Mouse (Mus musculus) heart, adult 8-10 months (tissue): ENCODE results near the gene Gm20388. TPM values are rescaled to one million over a fixed set of nuclear protein-coding genes. Genes with fewer than 3 reads are reported as not detected.

Experiments used
- DNase-seq: peaks from one replicate; pipeline ENCODE4 v3.0.0; 2022; ENCODE audit warnings: low spot score
- total RNA-seq, 4 experiments: library from RNA; stranded (reverse); gene quantifications; 2 replicates each; pipeline ENCODE4 v1.2.4; 2022

Gene Gm20388
- total RNA-seq, 4 experiments from 2014 or later, result 4.2 to 6.7 TPM; not detected in 2

GRCm38 (mm10) chr8:120470170-120470569, 559.5 kb downstream of the Gm20388 start:
- no peak for DNase-seq

- no peak for DNase-seq
Observed at GRCm38 (mm10) chr8:120471166-120471565, 560.5 kb downstream of the Gm20388 start.

GRCm38 (mm10) chr8:120471752-120472151, 561.1 kb downstream of the Gm20388 start:
- DNase-seq, result no peak

DNA sequence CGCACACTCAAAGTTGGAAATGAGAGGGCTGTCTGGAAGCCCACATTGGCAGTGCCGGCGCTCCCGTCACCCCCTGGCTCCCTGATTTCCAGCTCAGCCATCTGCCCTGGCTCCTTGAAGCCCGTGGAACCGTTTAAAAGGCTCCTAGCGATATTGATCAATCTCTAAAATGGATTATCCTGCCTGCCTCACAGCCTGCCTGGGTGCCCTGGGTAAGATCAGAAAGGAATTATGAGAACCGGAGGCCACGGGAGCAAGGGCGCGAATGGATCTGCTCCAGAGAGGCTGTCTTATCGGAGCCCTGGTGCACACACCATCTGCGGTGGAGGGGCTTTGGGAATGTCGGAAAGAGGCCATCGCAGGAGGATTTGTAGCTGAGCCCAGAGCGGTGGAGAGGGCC, 561.6 kb downstream of the Gm20388 start:
- DNase-seq, result no peak

DNA sequence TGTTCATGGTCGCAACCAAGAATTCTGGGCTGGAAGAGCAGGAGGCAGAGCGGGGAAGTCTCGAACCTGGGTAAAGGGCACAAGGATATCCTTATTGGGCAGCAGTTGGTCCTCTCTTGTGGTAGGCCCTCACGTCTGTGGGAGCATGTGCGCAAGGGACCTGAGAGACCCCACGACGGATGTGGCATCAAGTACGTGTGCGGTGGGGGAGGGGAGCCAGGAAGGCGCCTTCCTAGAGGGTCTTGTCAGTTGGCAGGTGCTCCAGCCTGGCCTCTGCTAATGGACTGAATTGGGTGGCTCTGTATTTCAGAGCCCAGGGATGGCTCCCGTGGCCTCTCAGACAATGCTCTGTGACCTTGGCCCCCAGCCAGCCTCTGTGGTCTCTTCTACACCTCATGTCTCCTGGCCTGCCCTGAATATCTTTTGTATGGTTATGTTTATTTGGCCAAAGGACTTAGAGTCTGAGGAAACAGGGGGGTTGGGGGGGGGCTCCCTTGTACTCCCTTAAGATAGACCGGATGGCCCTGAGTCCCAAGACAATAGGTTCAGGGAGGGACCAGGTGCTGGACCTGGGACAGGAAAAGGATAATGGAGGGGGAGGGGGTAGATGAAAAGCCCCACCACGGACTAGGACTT, 563.2 kb downstream of the Gm20388 start:
- peak; percentile 57 for DNase-seq

- no peak for DNase-seq
Observed at GRCm38 (mm10) chr8:120474496-120475235, 564.0 kb downstream of the Gm20388 start.

DNA sequence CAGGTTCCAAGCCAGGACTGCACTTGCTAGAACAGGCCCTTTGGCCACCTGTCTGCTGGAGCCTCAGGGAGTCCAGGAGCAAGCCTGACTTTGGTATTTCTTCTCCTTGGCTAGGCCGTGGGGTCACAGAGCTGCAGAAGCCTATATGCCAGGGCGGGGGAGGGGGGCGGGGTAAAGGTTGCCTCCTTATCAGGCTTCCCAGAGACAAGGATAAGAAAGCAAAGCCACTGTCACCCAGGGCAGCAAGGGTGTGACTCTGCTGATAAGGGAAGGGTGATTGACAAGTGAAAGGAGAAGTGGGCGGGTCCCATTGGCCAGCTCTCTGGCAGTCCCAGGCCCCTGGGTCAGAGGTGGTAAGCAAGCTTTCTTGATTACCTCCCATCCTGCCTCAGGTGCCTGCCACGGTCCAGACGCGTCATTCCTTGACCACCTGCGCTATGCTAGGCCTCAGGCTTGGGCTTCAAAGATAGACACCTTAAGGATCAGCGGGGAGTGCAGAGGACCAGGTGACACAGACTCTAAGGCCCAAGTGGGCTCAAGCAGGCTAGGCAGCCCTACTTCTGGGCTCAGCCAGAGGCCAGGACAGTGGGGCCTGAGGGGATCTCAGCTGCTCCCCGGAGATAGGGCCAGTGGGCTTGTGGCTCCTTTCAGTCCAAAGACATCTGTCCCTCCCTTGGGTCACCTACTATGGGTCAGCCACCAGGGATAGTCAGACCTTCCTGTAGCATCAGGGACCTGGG, 565.0 kb downstream of the Gm20388 start:
- DNase-seq, result no peak

DNA sequence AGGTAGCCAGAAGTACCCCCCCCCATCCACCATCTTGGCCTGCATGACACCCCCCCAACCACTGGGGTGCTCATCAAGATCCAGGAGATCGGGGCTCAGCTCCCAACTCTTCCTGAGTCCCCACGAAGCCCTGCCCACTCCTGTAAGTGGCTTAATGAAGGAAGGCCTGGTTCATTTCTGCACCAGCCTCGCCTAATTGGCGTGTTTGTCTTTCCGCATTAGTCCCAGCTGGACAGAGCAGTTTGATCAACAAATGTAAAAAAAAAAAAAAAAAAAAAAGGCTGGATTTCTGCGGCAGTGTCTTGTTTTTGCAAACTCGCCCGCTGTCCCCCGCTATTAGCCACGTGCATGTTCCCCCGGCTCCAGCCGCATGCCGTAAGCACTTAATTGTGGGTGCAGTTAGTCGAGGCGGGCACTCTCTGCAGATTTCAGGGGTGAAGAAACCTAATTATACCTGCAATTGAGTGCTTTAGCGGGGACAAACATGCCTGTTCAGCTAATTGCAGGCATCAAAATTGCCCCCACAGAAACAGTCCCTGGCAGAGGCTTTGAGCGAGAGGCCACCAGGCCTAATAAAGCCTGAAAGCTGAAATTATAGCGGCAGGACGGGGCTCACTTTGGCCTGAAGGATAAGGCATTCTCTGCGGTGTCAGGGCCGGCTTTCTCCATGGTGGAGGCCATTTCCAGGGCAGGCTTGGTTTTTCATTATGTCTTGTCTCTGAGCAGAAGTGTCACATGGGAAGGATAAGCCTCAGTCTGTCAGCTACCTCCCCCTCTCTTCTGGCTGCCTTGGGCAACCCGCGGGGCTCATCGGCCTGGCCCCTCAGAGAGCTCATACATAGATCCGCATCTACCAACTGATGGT, 566.3 kb downstream of the Gm20388 start:
- no peak for DNase-seq

DNA sequence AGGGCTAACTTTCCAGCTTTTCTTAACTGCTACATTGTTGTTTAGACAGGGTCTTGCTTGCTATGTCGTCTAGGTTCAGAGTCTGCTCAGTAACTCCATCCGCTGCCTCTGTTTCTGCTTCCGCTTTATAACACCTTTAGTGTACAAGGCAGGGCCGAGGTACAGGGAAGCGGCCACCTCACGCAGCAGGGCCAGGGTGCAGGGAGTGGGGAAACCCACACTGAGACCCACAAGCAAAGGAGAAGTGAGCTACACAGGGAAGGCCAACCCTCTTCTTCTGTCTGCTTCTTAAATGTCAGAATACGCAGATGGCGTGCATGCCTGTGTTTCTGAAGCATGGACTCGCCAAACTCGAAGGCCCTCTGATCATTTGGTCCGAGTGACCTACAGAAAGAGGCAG, 568.1 kb downstream of the Gm20388 start:
- no peak for DNase-seq

GRCm38 (mm10) chr8:120479691-120480090, 569.0 kb downstream of the Gm20388 start:
- DNase-seq, result no peak

GRCm38 (mm10) chr8:120482015-120482689, 571.5 kb downstream of the Gm20388 start:
- DNase-seq, result no peak

GRCm38 (mm10) chr8:120484460-120484859, 573.8 kb downstream of the Gm20388 start:
- DNase-seq, result no peak

DNA sequence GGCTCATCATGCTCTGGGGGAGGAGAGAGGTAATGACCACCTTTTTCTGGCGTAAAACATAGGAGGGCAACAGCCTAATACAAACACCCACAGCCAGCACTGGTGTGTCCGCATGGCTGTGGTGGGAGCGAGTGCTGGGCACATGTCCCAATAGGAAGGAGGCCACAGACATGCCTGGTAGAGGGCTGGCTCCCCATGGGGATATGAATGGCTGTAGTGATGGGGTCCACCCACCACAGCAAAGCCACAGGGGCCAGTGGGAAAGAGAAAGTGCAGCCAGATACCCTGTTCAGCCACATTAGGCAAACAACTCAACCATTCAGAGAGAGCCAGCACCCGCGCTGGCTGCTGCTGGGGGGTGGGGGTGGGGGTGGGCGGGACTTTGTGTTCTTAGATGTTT, 574.5 kb downstream of the Gm20388 start:
- no peak for DNase-seq

- no peak for DNase-seq
Observed at GRCm38 (mm10) chr8:120485551-120486476, 575.2 kb downstream of the Gm20388 start.

- peak; percentile 83 for DNase-seq
Observed at GRCm38 (mm10) chr8:120486477-120487376, 576.1 kb downstream of the Gm20388 start.

GRCm38 (mm10) chr8:120487377-120487728, 576.7 kb downstream of the Gm20388 start:
- no peak for DNase-seq

DNA sequence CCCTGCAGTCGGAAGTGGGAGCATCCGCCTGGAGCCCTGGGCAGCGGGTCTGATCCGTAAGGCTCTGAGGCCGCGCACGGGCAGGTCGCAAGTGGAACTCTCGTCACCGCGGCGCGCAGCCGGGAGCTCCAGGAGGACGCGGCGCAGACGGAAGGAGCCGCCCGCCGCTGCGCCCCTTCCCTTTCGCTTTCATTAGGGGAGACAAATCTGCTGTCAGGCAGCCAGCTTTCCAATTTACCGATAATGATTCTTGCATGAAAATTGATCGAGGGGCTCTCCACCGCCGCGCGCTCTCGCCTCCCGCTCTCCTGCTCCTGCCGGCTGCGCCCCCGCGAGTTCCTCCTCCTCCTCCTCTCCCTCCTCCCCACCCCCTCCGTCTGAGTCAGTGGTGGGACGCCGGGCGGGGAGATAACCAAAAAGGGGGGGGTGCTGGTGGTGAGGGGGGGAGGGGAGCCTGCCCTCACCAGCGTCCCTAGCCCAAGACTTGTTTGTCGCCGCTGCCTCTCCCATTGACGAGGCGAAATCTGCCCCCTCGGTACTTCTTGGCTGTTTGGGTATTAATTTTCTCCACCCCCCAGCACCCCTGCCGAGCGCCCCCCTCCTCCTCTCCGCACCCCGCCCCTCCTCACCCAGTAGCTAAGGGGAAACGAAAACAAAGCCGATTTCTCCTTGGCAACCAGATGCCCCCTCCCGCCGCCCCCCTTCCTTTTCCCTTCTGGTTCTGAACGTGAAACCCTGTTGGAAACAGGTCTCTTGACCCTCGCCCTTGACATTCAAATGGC, 577.3 kb downstream of the Gm20388 start:
- DNase-seq, result peak; percentile 60

DNA sequence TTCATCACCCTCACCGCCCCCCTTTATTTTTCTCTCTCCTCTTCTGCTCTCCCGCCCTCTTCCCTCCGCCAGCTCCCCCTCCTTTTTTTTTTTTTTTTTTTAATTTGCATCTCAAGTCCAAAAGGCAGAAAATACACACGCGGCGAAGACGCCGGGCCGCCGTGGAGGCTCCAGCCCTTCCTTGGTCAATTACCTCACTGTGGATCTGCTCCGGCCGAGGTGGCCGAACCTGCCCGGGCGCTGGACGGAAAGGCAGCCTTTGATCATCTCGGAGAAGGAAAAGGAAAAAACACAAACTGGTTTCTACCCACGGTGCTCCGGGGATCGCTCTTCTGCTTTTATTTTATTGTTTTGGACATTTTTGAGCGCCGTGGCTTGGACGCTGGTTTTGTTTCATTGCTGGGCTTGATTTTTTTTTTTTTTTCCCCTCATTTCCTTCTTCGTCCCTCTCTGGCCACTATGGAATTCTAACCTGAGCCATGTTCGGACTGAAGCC, 578.0 kb downstream of the Gm20388 start:
- no peak for DNase-seq
